Mouse (Mus musculus) cortical plate, adult 2 months (tissue): ENCODE data around the gene Med1.

ENCODE experiments used
- CTCF ChIP-seq: fragments of 200-500 bp; IDR thresholded peaks from 2 replicates; pipeline ENCODE4 v1.5.1; 2011; ENCODE audit warnings: mild to moderate bottlenecking, control low read depth, low read length; ENCODE audit not compliant: insufficient read depth; ENCODE audit errors: extremely low read depth
- POLR2A ChIP-seq: fragments of 200-500 bp; IDR thresholded peaks from 2 replicates; pipeline ENCODE4 v1.6.1; 2011; ENCODE audit warnings: mild to moderate bottlenecking, low read length, control low read depth; ENCODE audit not compliant: insufficient read depth; ENCODE audit errors: extremely low read depth

- no peak for TF ChIP-seq CTCF
- TF ChIP-seq POLR2A, result no peak
Measured at GRCm38 (mm10) chr11:98203351-98203911, 10.3 kb upstream of the Med1 start.
